In the genomic region with DNA sequence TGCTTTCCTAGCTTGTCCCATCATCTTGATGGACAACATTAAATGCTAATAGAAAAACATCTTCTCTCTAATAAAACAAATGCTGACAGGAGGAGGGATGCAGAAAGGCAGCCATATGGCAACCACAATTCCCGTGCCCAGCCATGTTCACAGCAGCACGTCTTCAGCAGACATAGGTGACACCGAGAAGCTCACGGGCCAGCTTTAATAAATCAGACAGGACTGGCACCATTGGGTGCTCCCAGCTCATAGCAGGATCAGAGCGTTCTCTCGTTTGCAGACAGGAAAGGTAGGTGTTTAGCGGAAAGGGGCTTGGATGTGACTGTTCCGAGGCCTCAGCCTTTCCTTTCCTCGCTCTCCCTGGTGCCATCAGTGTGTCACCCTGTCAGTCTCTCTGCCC, we compare ENCODE assay signal across 25 mouse cellular contexts. TPM values are rescaled to one million over a fixed set of nuclear protein-coding genes. Genes with fewer than 3 reads are reported as not detected.
"Had no signal": no experiment of that assay in that cellular context is flagged by ENCODE, and none has a peak within 500 bp of the region (broad histone marks: within the 10 kb centered on the region; RNA-seq: fewer than 3 reads in every experiment).

No protein-coding gene starts in this region.

- ATAC-seq: liver, embryonic 12.5 days had no signal

- H3K36me3 ChIP-seq: limb, embryonic 10.5 days; limb, embryonic 13.5 days; liver, embryonic 12.5 days; liver, embryonic 15.5 days; lung, embryonic 15.5 days; midbrain, embryonic 10.5 days; neural tube, embryonic 12.5 days; neural tube, embryonic 15.5 days had no signal

- H3K27ac ChIP-seq: kidney, postnatal 0 days; layer of hippocampus, adult 2 months; limb, embryonic 10.5 days; limb, embryonic 13.5 days; liver, embryonic 12.5 days; liver, embryonic 15.5 days; lung, embryonic 15.5 days; midbrain, embryonic 10.5 days; neural tube, embryonic 12.5 days; neural tube, embryonic 15.5 days; stomach, postnatal 0 days had no signal

- H3K4me2 ChIP-seq: limb, embryonic 13.5 days; liver, embryonic 12.5 days; liver, embryonic 15.5 days; lung, embryonic 15.5 days; neural tube, embryonic 12.5 days; neural tube, embryonic 15.5 days had no signal

- H3K27me3 ChIP-seq: liver, embryonic 12.5 days; liver, embryonic 15.5 days; lung, embryonic 15.5 days; megakaryocyte, embryonic 14.5 days; neural tube, embryonic 12.5 days; neural tube, embryonic 15.5 days had no signal

- H3K9me3 ChIP-seq: limb, embryonic 10.5 days; limb, embryonic 13.5 days; liver, embryonic 12.5 days; liver, embryonic 15.5 days; lung, embryonic 15.5 days; midbrain, embryonic 10.5 days; neural tube, embryonic 12.5 days; neural tube, embryonic 15.5 days had no signal

- H3K9ac ChIP-seq: limb, embryonic 13.5 days; liver, embryonic 12.5 days; liver, embryonic 15.5 days; lung, embryonic 15.5 days; neural tube, embryonic 12.5 days; neural tube, embryonic 15.5 days had no signal

- H3K4me3 ChIP-seq: layer of hippocampus, adult 2 months; limb, embryonic 10.5 days; limb, embryonic 13.5 days; liver, embryonic 12.5 days; liver, embryonic 15.5 days; lung, embryonic 15.5 days; megakaryocyte, embryonic 14.5 days; midbrain, embryonic 10.5 days; neural tube, embryonic 12.5 days; neural tube, embryonic 15.5 days had no signal

- H3K4me1 ChIP-seq: limb, embryonic 10.5 days; limb, embryonic 13.5 days; liver, embryonic 12.5 days; liver, embryonic 15.5 days; lung, embryonic 15.5 days; megakaryocyte, embryonic 14.5 days; midbrain, embryonic 10.5 days; neural tube, embryonic 12.5 days; neural tube, embryonic 15.5 days had no signal

- DNase-seq: kidney, postnatal 25 days; layer of hippocampus, adult 9-11 months; liver; lung, adult 18-20 months; lung, postnatal 10 days; lung, postnatal 36 days; midbrain, embryonic 14.5 days; right cerebral cortex, adult 18-20 months; right cerebral cortex, postnatal 14 days; right cerebral cortex, postnatal 4 days; thymus, adult 2 months; thymus, postnatal 14 days; thymus, postnatal 4 days had no signal

RNA-seq across cellular contexts. Expression of a gene that starts 12.3 kb away (rescaled TPM):
- polyA plus RNA-seq: limb, embryonic 10.5 days had no signal
